Mouse (Mus musculus): ENCODE data around the gene Slc8a1. TPM values are rescaled to one million over a fixed set of nuclear protein-coding genes. Genes with fewer than 3 reads are reported as not detected.
A peak's percentile ranks its signal among the peaks of the same experiment; 100 is the strongest.

The Slc8a1 gene
- 33.8 and 36.5 TPM in 2 replicates for polyA plus RNA-seq (2014; fragmentation: Nextera tagmentation; extraction: Ambion mirVana)

DNA sequence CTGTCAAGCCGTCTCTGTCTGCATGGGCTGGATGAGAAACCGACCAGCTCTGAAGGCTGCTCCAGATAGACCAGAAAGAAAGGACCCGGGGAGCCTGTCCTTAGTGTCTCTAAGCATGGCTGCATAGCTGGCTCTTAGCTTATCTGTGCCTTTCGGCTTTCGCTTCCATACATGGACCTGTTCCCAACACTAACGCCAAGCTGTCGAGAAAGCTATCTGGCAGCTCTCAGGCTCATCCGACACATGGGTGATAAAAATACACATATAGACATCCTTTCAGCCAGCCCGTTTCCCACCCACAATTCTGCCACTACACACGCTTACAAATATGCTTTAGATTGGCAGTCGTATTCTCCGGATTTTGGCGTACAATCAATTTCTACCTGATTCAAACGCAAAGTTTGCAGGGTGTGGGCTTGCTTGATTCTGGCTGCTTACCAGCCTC lies at the start of gene Slc8a1:
Gene Slc8a1, minus strand, starts transcription at position 67 of the 445 bp plus-strand sequence.
- ATAC-seq (ENCODE audit: low FRiP score) (no peak), DNase-seq (ENCODE audit: low spot score) (no peak)
- Histone ChIP-seq H3K27me3 (ENCODE audit: control insufficient read depth, insufficient read depth, low read length) (no peaks in the 10 kb centered on the region), H3K9me3 (ENCODE audit: control insufficient read depth, low read length) (no peaks in the 10 kb centered on the region), H3K4me1 (replicated peaks; ENCODE audit: control insufficient read depth, insufficient read depth, low read length) (no peaks in the 10 kb centered on the region), H3K36me3 (replicated peaks; ENCODE audit: control insufficient read depth, insufficient read depth) (no peaks in the 10 kb centered on the region), H3K9ac (no peak within 1 kb of the TSS), H3K27ac (no peak within 1 kb of the TSS), H3K4me3 (replicated peaks; ENCODE audit: low read length) (no peak within 1 kb of the TSS), H3K4me2 (replicated peaks) (no peak within 1 kb of the TSS)
- 87% methylated on average over 14 of the region's 14 CpGs for WGBS

DNA sequence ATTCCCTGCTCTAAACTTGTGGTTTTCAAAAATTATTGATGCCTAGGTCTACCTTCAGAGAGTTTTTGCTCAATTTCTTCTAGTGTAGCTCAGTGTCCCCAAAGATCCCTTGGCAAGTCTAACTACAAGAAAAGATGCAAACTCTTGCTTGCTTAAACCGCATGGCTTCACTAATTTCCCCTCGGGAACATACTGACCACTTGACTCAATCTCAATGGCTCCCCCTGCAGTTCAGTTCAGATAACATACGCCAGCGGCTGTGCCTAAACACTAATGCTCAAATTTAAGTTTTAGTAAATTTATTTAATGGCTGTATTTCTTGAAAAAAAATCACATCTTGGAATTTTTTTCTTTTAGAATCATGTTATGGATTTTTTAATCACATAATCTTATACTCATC lies 49.2 kb upstream of the Slc8a1 start:
- DNase-seq (ENCODE audit: low spot score) (peak; percentile 57), ATAC-seq (ENCODE audit: low FRiP score) (no peak)
- WGBS, result 45% methylated on average over 4 of the region's 4 CpGs
- Histone ChIP-seq H3K9ac (no peak overlapping the region), H3K9me3 (ENCODE audit: control insufficient read depth, low read length) (no peaks in the 10 kb centered on the region), H3K4me2 (replicated peaks) (no peak overlapping the region), H3K36me3 (replicated peaks; ENCODE audit: control insufficient read depth, insufficient read depth) (no peaks in the 10 kb centered on the region), H3K4me1 (replicated peaks; ENCODE audit: control insufficient read depth, insufficient read depth, low read length) (no peaks in the 10 kb centered on the region), H3K27ac (no peak overlapping the region), H3K27me3 (ENCODE audit: control insufficient read depth, insufficient read depth, low read length) (no peaks in the 10 kb centered on the region), H3K4me3 (replicated peaks; ENCODE audit: low read length) (no peak overlapping the region)

DNA sequence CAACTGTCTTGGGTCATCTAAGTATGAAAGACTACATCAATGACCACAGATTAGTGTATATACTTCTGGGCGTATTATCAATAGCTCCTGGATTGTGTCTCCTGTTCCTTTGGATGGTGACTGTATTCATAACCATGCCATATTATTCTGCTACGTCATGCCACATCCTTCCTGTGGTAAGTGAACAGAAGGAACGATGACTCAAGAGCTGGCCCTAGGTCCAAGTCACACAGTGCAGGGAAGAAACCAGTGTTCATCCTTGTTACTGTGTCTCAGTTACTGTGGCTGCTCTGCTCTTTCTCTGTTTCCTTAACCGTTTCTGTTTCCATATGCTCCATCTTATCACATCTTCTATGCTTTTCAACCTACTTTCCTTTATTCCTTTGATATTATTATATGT lies 44.1 kb upstream of the Slc8a1 start:
- Histone ChIP-seq H3K9ac (no peak overlapping the region), H3K9me3 (ENCODE audit: control insufficient read depth, low read length) (no peaks in the 10 kb centered on the region), H3K4me2 (replicated peaks) (no peak overlapping the region), H3K36me3 (replicated peaks; ENCODE audit: control insufficient read depth, insufficient read depth) (no peaks in the 10 kb centered on the region), H3K27ac (no peak overlapping the region), H3K4me1 (replicated peaks; ENCODE audit: control insufficient read depth, insufficient read depth, low read length) (no peaks in the 10 kb centered on the region), H3K4me3 (replicated peaks; ENCODE audit: low read length) (no peak overlapping the region), H3K27me3 (ENCODE audit: control insufficient read depth, insufficient read depth, low read length) (no peaks in the 10 kb centered on the region)
- ATAC-seq (ENCODE audit: low FRiP score), result no peak
- WGBS, result 95% methylated on average over 4 of the region's 4 CpGs
- DNase-seq (ENCODE audit: low spot score), result no peak

DNA sequence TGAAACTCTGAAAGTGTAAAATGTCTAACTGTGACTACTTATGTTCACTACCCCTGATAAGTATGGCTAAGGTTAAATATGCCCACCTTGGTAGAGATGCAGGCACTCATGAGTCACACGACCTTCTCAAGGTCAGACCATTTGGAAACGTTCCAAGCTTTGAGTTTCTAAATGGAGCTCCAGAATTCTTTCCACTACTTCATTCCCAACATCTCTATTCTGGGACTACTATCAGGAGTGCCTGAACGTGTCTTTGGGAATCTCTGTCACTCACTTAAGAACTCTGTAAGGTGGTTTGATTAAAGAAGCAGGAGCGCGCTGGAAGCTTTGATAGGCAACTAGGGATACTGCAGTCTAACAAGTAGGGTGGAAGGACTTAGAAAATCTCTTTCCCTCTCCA lies 43.3 kb upstream of the Slc8a1 start:
- Histone ChIP-seq H3K27me3 (ENCODE audit: control insufficient read depth, insufficient read depth, low read length) (no peaks in the 10 kb centered on the region), H3K4me2 (replicated peaks) (no peak overlapping the region), H3K4me1 (replicated peaks; ENCODE audit: control insufficient read depth, insufficient read depth, low read length) (no peaks in the 10 kb centered on the region), H3K9me3 (ENCODE audit: control insufficient read depth, low read length) (no peaks in the 10 kb centered on the region), H3K9ac (no peak overlapping the region), H3K4me3 (replicated peaks; ENCODE audit: low read length) (no peak overlapping the region), H3K36me3 (replicated peaks; ENCODE audit: control insufficient read depth, insufficient read depth) (no peaks in the 10 kb centered on the region), H3K27ac (no peak overlapping the region)
- 90% methylated on average over 5 of the region's 5 CpGs for WGBS
- DNase-seq (ENCODE audit: low spot score), result no peak
- no peak for ATAC-seq (ENCODE audit: low FRiP score)

GRCm38 (mm10) chr17:81779883-81780282 lies 41.7 kb upstream of the Slc8a1 start:
- ATAC-seq (ENCODE audit: low FRiP score), result no peak
- H3K27me3 ChIP-seq (ENCODE audit: control insufficient read depth, insufficient read depth, low read length), result no peaks in the 10 kb centered on the region
- H3K27ac ChIP-seq, result no peak overlapping the region
- H3K4me3 ChIP-seq (replicated peaks; ENCODE audit: low read length), result no peak overlapping the region
- H3K36me3 ChIP-seq (replicated peaks; ENCODE audit: control insufficient read depth, insufficient read depth), result no peaks in the 10 kb centered on the region
- DNase-seq (ENCODE audit: low spot score), result no peak
- H3K9ac ChIP-seq, result no peak overlapping the region
- no peaks in the 10 kb centered on the region for H3K9me3 ChIP-seq (ENCODE audit: control insufficient read depth, low read length)
- no peaks in the 10 kb centered on the region for H3K4me1 ChIP-seq (replicated peaks; ENCODE audit: control insufficient read depth, insufficient read depth, low read length)
- 88% methylated on average over 4 of the region's 4 CpGs for WGBS
- H3K4me2 ChIP-seq (replicated peaks), result no peak overlapping the region

- H3K9ac ChIP-seq, result no peak overlapping the region
- H3K36me3 ChIP-seq (replicated peaks; ENCODE audit: control insufficient read depth, insufficient read depth), result no peaks in the 10 kb centered on the region
- whole genome bisulfite sequencing, result 74% methylated on average over 2 of the region's 2 CpGs
- no peaks in the 10 kb centered on the region for H3K4me1 ChIP-seq (replicated peaks; ENCODE audit: control insufficient read depth, insufficient read depth, low read length)
- H3K27me3 ChIP-seq (ENCODE audit: control insufficient read depth, insufficient read depth, low read length), result no peaks in the 10 kb centered on the region
- DNase-seq (ENCODE audit: low spot score) (no peak), ATAC-seq (ENCODE audit: low FRiP score) (no peak)
- H3K4me2 ChIP-seq (replicated peaks), result no peak overlapping the region
- no peak overlapping the region for H3K27ac ChIP-seq
- no peak overlapping the region for H3K4me3 ChIP-seq (replicated peaks; ENCODE audit: low read length)
- no peaks in the 10 kb centered on the region for H3K9me3 ChIP-seq (ENCODE audit: control insufficient read depth, low read length)
These were observed 12.5 kb upstream of the Slc8a1 start for GRCm38 (mm10) chr17:81750664-81751063.

DNA sequence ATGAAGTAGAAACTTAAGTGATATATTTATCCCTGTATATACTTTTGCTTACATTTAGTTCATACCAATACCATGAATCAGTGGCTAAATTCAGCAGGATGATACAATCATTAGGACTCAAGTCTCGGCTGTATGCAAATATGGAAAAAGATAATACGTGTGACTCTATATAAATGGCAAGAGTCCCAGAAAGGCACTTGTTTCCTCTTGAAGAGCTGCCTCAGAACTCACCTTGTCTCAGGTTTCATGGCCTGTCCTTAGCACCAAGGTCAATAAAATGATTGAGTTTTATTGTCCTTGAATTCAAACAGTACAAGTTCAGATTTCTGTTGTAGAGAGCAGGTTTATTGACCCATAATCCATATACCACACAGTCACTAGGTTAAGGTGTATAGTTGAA lies 4.9 kb upstream of the Slc8a1 start:
- Histone ChIP-seq H3K9me3 (ENCODE audit: control insufficient read depth, low read length) (no peaks in the 10 kb centered on the region), H3K27ac (no peak overlapping the region)
- 81% methylated on average over 2 of the region's 2 CpGs for WGBS

GRCm38 (mm10) chr17:81740576-81740975 lies 2.4 kb upstream of the Slc8a1 start:
- Histone ChIP-seq H3K4me3 (replicated peaks; ENCODE audit: low read length) (no peak overlapping the region), H3K27me3 (ENCODE audit: control insufficient read depth, insufficient read depth, low read length) (no peaks in the 10 kb centered on the region), H3K9ac (no peak overlapping the region), H3K27ac (no peak overlapping the region), H3K36me3 (replicated peaks; ENCODE audit: control insufficient read depth, insufficient read depth) (no peaks in the 10 kb centered on the region), H3K4me2 (replicated peaks) (no peak overlapping the region), H3K9me3 (ENCODE audit: control insufficient read depth, low read length) (no peaks in the 10 kb centered on the region), H3K4me1 (replicated peaks; ENCODE audit: control insufficient read depth, insufficient read depth, low read length) (no peaks in the 10 kb centered on the region)
- no peak for DNase-seq (ENCODE audit: low spot score)
- WGBS, result 79% methylated on average over 6 of the region's 6 CpGs
- ATAC-seq (ENCODE audit: low FRiP score), result no peak

More for the DNA sequence above, 4.9 kb upstream of the Slc8a1 start:
- Histone ChIP-seq H3K4me3 (replicated peaks; ENCODE audit: low read length) (no peak overlapping the region), H3K36me3 (replicated peaks; ENCODE audit: control insufficient read depth, insufficient read depth) (no peaks in the 10 kb centered on the region), H3K9ac (no peak overlapping the region), H3K4me1 (replicated peaks; ENCODE audit: control insufficient read depth, insufficient read depth, low read length) (no peaks in the 10 kb centered on the region), H3K27me3 (ENCODE audit: control insufficient read depth, insufficient read depth, low read length) (no peaks in the 10 kb centered on the region), H3K4me2 (replicated peaks) (no peak overlapping the region)
- no peak for ATAC-seq (ENCODE audit: low FRiP score)
- no peak for DNase-seq (ENCODE audit: low spot score)

DNA sequence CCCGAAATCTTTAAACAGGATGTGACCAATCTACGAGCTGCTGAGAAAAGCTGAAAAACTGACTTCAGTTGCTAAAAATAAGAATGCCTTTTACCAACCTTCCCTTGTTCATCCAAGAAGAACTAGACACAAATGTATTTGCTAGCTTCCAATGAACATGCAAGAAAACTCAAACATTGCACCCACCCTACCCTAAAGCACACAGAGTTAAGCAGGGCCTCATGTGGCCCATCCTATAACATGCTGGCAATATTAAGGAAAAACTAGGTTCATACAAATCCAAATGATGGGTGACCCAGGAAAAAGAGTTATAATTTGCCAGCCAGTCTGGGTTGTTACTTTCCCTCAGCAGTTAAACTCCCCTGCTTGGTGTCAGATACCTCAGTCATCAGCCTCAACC lies 398 bp downstream of the Slc8a1 start:
- H3K9ac ChIP-seq, result no peak overlapping the region
- H3K4me3 ChIP-seq (replicated peaks; ENCODE audit: low read length), result no peak overlapping the region
- H3K27ac ChIP-seq, result no peak overlapping the region
- H3K9me3 ChIP-seq (ENCODE audit: control insufficient read depth, low read length), result no peaks in the 10 kb centered on the region
- DNase-seq (ENCODE audit: low spot score) (no peak), ATAC-seq (ENCODE audit: low FRiP score) (no peak)
- no peaks in the 10 kb centered on the region for H3K36me3 ChIP-seq (replicated peaks; ENCODE audit: control insufficient read depth, insufficient read depth)
- H3K4me1 ChIP-seq (replicated peaks; ENCODE audit: control insufficient read depth, insufficient read depth, low read length), result no peaks in the 10 kb centered on the region
- WGBS, result 95% methylated on average over 2 of the region's 2 CpGs
- H3K27me3 ChIP-seq (ENCODE audit: control insufficient read depth, insufficient read depth, low read length), result no peaks in the 10 kb centered on the region
- no peak overlapping the region for H3K4me2 ChIP-seq (replicated peaks)

DNA sequence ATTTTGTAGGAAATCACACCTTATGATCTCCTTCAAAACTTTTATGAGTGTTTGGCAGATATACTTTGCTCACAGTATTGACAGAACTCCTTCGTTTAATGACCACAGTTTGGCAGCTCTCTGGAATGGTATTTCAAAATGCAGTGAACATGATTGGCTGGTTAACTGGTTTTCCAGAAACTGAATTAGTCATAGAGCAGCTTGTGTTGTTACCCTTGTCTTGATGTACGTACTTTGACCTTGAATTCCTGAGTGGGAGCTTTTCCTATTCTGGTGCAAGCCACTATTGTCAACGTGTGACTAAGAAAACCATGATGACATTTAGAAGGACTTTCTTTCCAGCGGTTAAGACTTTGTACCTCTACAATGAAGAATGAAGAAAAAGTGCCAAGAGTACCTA lies 868 bp downstream of the Slc8a1 start:
- H3K27me3 ChIP-seq (ENCODE audit: control insufficient read depth, insufficient read depth, low read length), result no peaks in the 10 kb centered on the region
- no peak for DNase-seq (ENCODE audit: low spot score)
- H3K4me1 ChIP-seq (replicated peaks; ENCODE audit: control insufficient read depth, insufficient read depth, low read length), result no peaks in the 10 kb centered on the region
- no peaks in the 10 kb centered on the region for H3K36me3 ChIP-seq (replicated peaks; ENCODE audit: control insufficient read depth, insufficient read depth)
- WGBS, result 82% methylated on average over 4 of the region's 4 CpGs
- H3K27ac ChIP-seq, result no peak overlapping the region
- H3K9ac ChIP-seq, result no peak overlapping the region
- no peak overlapping the region for H3K4me3 ChIP-seq (replicated peaks; ENCODE audit: low read length)
- H3K9me3 ChIP-seq (ENCODE audit: control insufficient read depth, low read length), result no peaks in the 10 kb centered on the region
- H3K4me2 ChIP-seq (replicated peaks), result no peak overlapping the region
- no peak for ATAC-seq (ENCODE audit: low FRiP score)

Data from hindbrain, embryonic 14.5 days (tissue).